Mouse (Mus musculus) hindlimb bud, embryonic 11.5 days (tissue): ENCODE data around the gene Gm21760.
"Not testable (repeated sequence)": the region's sequence is repeated elsewhere in the genome, so short reads cannot be mapped to it uniquely, and the experiment has no call there.

Experiments used
- DNase-seq: peaks from one replicate; pipeline ENCODE4 v3.0.0-alpha.2; 2012; ENCODE audit warnings: low read depth, low spot score; ENCODE audit errors: extremely low spot score

Gm21760 gene

GRCm38 (mm10) chrY:80133479-80133878 is at the start of gene Gm21760:
Gene Gm21760 (plus strand): TSS chrY:80133779.
- not testable (repeated sequence) for DNase-seq
